Mouse (Mus musculus) hematopoietic multipotent progenitor cell, adult 10-12 weeks (in vitro differentiated cells): ENCODE results near the gene Ift46. TPM values are rescaled to one million over a fixed set of nuclear protein-coding genes. Genes with fewer than 3 reads are reported as not detected.

Experiments used
- polyA plus RNA-seq: library from polyadenylated mRNA; stranded (reverse); fragments of >175 nt; gene quantifications from 2 replicates; pipeline ENCODE4 v1.2.3, GENCODE M21; 2012; ENCODE audit warnings: low replicate concordance

Ift46 gene
- polyA plus RNA-seq: 4.1 and 4.6 TPM in 2 replicates

DNA sequence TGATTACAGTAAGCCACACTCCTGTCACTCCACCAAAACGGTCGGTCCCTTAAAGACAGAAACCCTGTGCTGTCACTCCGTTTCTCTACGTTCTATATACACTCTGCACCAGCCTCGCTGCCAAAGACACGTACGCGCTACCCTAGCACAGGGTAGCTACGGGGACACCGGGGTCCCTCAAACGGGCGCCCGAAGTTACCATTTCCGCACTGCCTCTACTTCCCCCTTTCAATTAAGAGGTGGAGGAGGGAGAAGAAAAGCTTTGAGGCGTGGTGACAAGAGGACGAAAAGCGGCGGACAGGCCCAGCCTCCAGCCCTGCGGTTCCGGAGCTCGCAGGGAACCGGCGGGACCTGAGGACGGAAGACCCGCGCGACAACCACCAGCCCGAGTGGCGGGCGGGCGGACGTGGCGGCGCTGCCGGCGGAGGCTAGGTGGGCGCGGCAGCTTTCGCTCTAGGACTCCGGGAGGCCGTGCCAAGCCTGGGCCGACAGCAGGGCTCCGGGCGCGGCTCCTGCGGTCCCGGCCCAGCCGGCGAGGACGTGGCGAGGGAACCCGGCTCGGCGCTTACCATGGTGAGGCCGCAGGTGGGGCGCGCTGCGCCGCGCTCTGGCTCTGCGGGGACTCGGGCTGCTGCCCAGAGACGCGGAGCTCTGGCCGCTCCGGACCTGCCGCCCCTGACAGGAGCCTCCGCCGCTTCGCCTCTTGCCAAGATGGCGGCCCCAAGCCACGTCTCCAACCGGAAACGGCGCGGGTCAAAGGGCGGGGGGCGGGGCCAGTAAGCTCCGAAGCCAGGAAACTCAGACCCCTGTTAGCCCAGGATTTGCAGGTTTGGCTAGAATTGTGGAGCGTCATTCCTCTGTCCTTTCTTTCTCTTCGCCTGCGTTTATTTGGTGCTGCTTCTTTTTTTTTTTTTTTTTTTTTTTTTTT lies at the start of gene Ift46, which contains the start of gene Arcn1:
Gene Ift46, plus strand, starts transcription at position 808 of the 928 bp plus-strand sequence.
Gene Arcn1, minus strand, starts transcription at position 745 of the 928 bp plus-strand sequence.

GRCm38 (mm10) chr9:44734524-44735494 lies 32.9 kb upstream of the Ift46 start, which contains the start of gene Phldb1:
Gene Phldb1 (minus strand): TSS chr9:44735198.

DNA sequence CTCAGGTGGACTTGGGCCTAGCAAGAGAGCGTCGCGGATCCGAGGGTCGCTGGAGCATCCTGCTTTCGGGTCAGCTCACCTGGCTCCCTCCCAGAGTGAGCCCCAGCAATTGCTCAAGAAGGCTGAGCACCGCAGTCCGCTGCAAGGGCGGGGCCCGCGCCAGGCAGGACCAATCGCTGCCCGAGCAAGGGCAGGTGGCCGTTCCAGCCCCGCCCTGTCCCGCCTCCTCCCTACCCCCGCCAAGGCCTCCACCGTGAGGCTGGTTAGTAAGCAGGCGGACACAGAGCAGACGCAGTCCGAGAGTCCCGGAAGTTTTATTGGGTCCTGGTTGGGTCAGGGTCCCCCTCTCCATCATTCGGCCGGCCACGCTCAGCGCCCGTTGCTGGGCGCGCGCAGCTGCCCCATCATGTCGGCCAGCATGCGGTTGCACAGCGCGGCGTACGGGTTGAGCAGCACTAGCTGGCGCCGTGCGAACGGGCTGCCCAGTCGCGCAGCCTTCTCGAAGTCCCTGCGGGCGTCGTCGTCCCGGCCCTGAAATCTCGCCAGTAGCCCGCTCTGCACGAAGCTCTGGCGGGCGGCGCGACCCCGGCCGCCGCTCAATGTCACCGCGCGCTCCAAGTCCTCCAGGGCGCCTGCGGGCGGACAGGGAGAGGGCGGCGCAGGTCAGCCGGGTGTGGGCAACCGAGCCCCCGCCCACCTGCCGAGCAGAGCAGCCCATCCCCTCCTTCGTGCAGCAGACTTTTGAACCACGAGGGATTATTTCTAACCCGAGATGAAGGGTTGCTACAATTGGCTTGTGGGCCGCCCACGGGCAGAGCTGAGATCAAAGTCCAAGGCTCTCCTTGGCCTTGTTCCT lies 31.6 kb downstream of the Ift46 start, which contains the start of gene Tmem25:
Gene Tmem25, minus strand, starts transcription at position 206 of the 856 bp plus-strand sequence.

GRCm38 (mm10) chr9:44802808-44803450 lies 35.2 kb downstream of the Ift46 start, which contains the start of gene Ttc36:
Gene Ttc36 (minus strand): TSS chr9:44803072.

Other genes with a start within 250 kb of the Ift46 start
- gene Cxcr5, start 206.0 kb upstream of the Ift46 start, polyA plus RNA-seq: 27.2 and 68.3 TPM in 2 replicates
- 68.7 and 147 TPM in 2 replicates for gene Ddx6, start 163.0 kb upstream of the Ift46 start, polyA plus RNA-seq
- not detected in 2 replicates for gene Treh, start 94.7 kb upstream of the Ift46 start, polyA plus RNA-seq
- gene Phldb1, start 32.7 kb upstream of the Ift46 start, polyA plus RNA-seq: 7.5 and 13.3 TPM in 2 replicates
- 12.1 and 14.0 TPM in 2 replicates for gene Arcn1, start 63 bp upstream of the Ift46 start, polyA plus RNA-seq
- gene Tmem25, start 31.4 kb downstream of the Ift46 start, polyA plus RNA-seq: 0.31 TPM in 1 of 2 replicates, not detected in the other
- 0.58 and 0.75 TPM in 2 replicates for gene Ttc36, start 35.2 kb downstream of the Ift46 start, polyA plus RNA-seq
- gene Kmt2a, start 113.4 kb downstream of the Ift46 start, polyA plus RNA-seq: 36.9 and 80.5 TPM in 2 replicates
- 46.5 and 90.7 TPM in 2 replicates for gene Atp5l, start 152.8 kb downstream of the Ift46 start, polyA plus RNA-seq
- 4.8 TPM in 2 replicates for gene Ube4a, start 197.7 kb downstream of the Ift46 start, polyA plus RNA-seq
- 12.9 and 22.2 TPM in 2 replicates for gene Cd3g, start 212.5 kb downstream of the Ift46 start, polyA plus RNA-seq
- gene Cd3d, start 213.9 kb downstream of the Ift46 start, polyA plus RNA-seq: 2.7 and 3.6 TPM in 2 replicates
- gene Cd3e, start 241.7 kb downstream of the Ift46 start, polyA plus RNA-seq: 155 and 161 TPM in 2 replicates